Mouse (Mus musculus) stomach, embryonic 14.5 days (tissue): ENCODE data around the gene Rnf212. TPM values are rescaled to one million over a fixed set of nuclear protein-coding genes. Genes with fewer than 3 reads are reported as not detected.

Source experiments
- ATAC-seq: fragments of 200-750 bp; cut with Nextera tagmentation; 2 replicates; pipeline ENCODE4 v1.8.0; 2017; ENCODE audit warnings: low read depth, moderate TSS enrichment; ENCODE audit not compliant: insufficient number of reproducible peaks, insufficient read depth, low FRiP score
- H3K27ac ChIP-seq: fragments of 300-500 bp; sonication (generic); 2 replicates; pipeline ENCODE4 v1.5.1; 2014; ENCODE audit warnings: mild to moderate bottlenecking, low read length, moderate library complexity, mixed read lengths
- H3K27me3 ChIP-seq: fragments of 300-500 bp; sonication (generic); 2 replicates; pipeline ENCODE4 v1.6.1; 2014; ENCODE audit warnings: low read length, control low read depth, mixed read lengths; ENCODE audit not compliant: control insufficient read depth, insufficient read depth
- H3K36me3 ChIP-seq: fragments of 300-500 bp; sonication (generic); 2 replicates; pipeline ENCODE4 v1.6.1; 2014; ENCODE audit warnings: mild to moderate bottlenecking, control low read depth, low read length, moderate library complexity, mixed read lengths; ENCODE audit not compliant: control insufficient read depth, insufficient read depth
- H3K4me1 ChIP-seq: fragments of 300-500 bp; sonication (generic); 2 replicates; pipeline ENCODE4 v1.6.1; 2014; ENCODE audit warnings: low read length, control low read depth, mixed read lengths; ENCODE audit not compliant: control insufficient read depth, insufficient read depth
- H3K4me2 ChIP-seq: fragments of 300-500 bp; sonication (generic); replicated peaks from 2 replicates; pipeline ENCODE4 v1.6.1; 2014; ENCODE audit warnings: low read depth, low read length, control low read depth
- H3K4me3 ChIP-seq: fragments of 300-500 bp; sonication (generic); 2 replicates; pipeline ENCODE4 v1.5.1; 2014; ENCODE audit warnings: low read depth, low read length, control low read depth
- H3K9ac ChIP-seq: fragments of 300-500 bp; sonication (generic); replicated peaks from 2 replicates; pipeline ENCODE4 v1.6.1; 2014; ENCODE audit warnings: low read depth, mild to moderate bottlenecking, control low read depth, low read length, moderate library complexity, mixed read lengths
- H3K9me3 ChIP-seq: fragments of 300-500 bp; sonication (generic); 2 replicates; pipeline ENCODE4 v1.6.1; 2016; ENCODE audit warnings: low read depth, low read length, control low read depth; ENCODE audit not compliant: control insufficient read depth
- WGBS: fragments of 180-500 bp; shearing (Covaris S2); extraction: QIAGEN DNeasy Blood & Tissue Kit; methylation state at CpG from one replicate; pipeline ENCODE4 v1.1.7; 2014; 5-methylcytosine and 5-hydroxymethylcytosine counted together
- polyA plus RNA-seq: library from polyadenylated mRNA; unstranded; fragments of >200 nt; fragmentation: Nextera tagmentation; extraction: Ambion mirVana; gene quantifications from 2 replicates; pipeline ENCODE4 v1.2.1, GENCODE M21; 2014

Rnf212 gene
- polyA plus RNA-seq, 1 experiment from 2014 or later = not detected

GRCm38 (mm10) chr5:108707758-108708157 is 67.0 kb downstream of the Rnf212 start:
- no peaks in the 10 kb centered on the region for H3K4me1 ChIP-seq
- 90% methylated on average over 2 of the region's 2 CpGs for WGBS
- H3K27ac ChIP-seq = no peak overlapping the region
- H3K9me3 ChIP-seq = no peaks in the 10 kb centered on the region
- peaks cover 30% of the 10 kb centered on the region for H3K36me3 ChIP-seq
- no peak overlapping the region for H3K4me2 ChIP-seq
- no peaks in the 10 kb centered on the region for H3K27me3 ChIP-seq
- H3K4me3 ChIP-seq = no peak overlapping the region
- no peak for ATAC-seq
- no peak overlapping the region for H3K9ac ChIP-seq

DNA sequence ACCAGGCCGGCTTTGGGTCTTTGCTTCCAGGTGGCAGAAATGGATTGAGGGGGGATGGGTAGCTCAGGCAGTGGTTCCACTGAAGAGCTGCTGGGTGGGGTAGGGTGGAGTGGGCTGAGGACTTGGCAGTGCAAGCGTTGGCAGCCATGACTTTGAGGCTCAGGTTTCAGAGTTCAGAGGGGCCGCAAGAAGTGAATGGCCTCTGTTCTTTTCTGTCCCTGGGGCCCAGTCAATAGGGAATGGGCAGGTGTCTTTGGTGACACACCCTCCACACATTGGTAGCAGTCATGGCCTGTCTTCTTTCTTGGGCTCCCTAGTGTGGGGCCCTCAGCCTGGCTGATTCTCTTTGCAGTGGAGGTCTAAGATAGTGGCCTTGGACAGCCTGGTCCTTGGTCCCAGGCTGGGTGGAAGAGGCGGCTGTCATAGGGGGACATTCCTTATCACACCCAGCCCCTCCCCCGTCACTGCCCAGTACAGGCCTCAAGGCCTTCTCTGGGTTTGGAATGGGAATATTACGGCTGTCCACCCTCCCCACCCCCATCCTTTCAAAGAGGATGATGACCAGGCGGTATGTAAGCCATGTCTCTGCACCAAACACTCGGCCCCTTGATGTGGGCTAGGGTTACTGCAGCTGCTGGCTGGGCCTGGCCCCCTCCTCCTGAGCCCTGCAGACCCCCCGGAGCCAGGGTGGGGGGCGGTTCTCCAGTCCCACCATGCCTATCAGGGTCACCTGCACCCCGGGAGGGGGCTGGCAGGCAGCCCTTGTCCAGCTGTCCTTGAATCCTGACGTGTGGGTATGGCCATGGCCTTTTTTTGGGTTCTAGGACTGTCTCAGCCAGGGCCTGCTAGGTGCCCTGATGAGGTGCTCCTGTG is 70.8 kb downstream of the Rnf212 start:
- no peak overlapping the region for H3K4me2 ChIP-seq
- H3K27ac ChIP-seq = no peak overlapping the region
- no peak overlapping the region for H3K4me3 ChIP-seq
- H3K36me3 ChIP-seq = peaks cover 30% of the 10 kb centered on the region
- H3K4me1 ChIP-seq = 0 out of 2 replicates have a peak, but pooled peaks cover 5% of the 10 kb centered on the region
- ATAC-seq = no peak; the same call in 1 of the 2 replicates
- 66% methylated on average over 12 of the region's 12 CpGs for WGBS
- H3K9ac ChIP-seq = 0 out of 2 replicates have a peak overlapping the region, but pooled peaks have one; percentile 6
- H3K27me3 ChIP-seq = no peaks in the 10 kb centered on the region
- H3K9me3 ChIP-seq = no peaks in the 10 kb centered on the region

DNA sequence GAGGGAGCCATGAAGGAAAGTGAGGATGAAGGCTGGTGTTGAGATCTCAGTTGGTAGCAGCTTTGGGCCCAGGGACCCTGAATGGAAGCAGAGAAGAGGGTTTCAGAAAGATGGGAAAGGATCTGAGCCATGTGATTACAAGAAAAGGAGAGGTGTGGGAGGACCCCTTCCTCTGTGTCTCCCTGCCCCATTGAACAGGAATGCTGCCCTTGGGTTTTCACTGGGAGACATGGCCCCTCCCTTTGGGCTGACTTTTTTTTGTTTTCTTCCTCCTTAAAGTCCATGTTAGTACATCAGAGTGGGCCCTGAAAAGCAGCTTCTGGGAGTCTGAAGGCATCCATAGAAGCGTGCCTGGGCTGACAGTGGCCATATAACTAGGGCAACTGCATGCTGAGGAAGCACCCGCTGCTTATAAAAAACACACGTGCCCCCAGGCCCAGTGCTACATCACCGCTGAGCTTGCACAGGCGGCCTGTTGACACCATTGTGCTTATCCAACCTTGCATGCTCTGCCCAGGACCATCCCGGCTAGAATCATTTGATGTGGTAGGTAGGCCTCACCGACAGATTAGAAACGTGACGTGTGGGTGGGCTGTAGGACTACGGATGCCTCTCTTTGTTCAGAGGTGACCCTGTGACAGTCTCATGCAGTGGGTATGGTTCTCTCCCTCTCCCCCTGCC is 73.3 kb downstream of the Rnf212 start:
- H3K4me3 ChIP-seq = no peak overlapping the region
- no peak for ATAC-seq
- H3K27ac ChIP-seq = no peak overlapping the region
- H3K4me1 ChIP-seq = peaks cover 17% of the 10 kb centered on the region; the same call in 1 of the 2 replicates
- H3K27me3 ChIP-seq = no peaks in the 10 kb centered on the region
- no peak overlapping the region for H3K9ac ChIP-seq
- WGBS = 82% methylated on average over 10 of the region's 10 CpGs
- no peak overlapping the region for H3K4me2 ChIP-seq
- peaks cover 18% of the 10 kb centered on the region for H3K36me3 ChIP-seq
- H3K9me3 ChIP-seq = no peaks in the 10 kb centered on the region

- Histone ChIP-seq H3K36me3 (peaks cover 7% of the 10 kb centered on the region), H3K9ac (no peak overlapping the region), H3K4me1 (peaks cover 27% of the 10 kb centered on the region; the same call in 1 of the 2 replicates), H3K27ac (peak overlapping the region; percentile 79; the same call in 1 of the 2 replicates), H3K9me3 (no peaks in the 10 kb centered on the region), H3K4me2 (no peak overlapping the region), H3K4me3 (no peak overlapping the region), H3K27me3 (no peaks in the 10 kb centered on the region)
- WGBS = 48% methylated on average over 3 of the region's 3 CpGs
- peak; percentile 82 for ATAC-seq
Observed at GRCm38 (mm10) chr5:108700346-108700745, 74.4 kb downstream of the Rnf212 start.

DNA sequence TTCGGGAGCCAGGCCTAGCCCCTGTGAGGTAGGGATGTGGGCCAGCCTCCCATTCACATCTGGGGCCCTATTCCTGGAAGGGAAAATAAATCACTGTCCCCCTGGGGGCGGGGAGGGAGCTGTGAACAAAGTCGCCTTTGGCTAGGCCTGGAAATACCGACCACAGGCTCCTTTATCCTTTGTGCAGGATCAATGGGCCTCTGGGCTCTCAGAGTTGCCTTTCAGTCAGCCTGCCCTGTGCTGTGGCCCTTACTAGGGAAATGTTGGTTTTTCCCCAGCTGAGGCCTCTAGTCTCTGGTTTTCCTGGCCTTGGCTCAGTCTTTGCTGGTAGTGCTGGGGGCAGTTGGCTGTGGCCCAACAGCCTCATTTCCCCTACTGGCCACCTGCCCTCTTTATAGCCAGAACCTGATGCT is 77.4 kb downstream of the Rnf212 start:
- Histone ChIP-seq H3K4me1 (peaks cover 41% of the 10 kb centered on the region; the same call in 1 of the 2 replicates), H3K9ac (no peak overlapping the region), H3K9me3 (no peaks in the 10 kb centered on the region), H3K27ac (peak overlapping the region; percentile 16; the same call in 1 of the 2 replicates), H3K4me2 (no peak overlapping the region), H3K4me3 (no peak overlapping the region), H3K36me3 (no peaks in the 10 kb centered on the region), H3K27me3 (no peaks in the 10 kb centered on the region)
- WGBS = 22% methylated on average over 4 of the region's 4 CpGs
- no peak for ATAC-seq

DNA sequence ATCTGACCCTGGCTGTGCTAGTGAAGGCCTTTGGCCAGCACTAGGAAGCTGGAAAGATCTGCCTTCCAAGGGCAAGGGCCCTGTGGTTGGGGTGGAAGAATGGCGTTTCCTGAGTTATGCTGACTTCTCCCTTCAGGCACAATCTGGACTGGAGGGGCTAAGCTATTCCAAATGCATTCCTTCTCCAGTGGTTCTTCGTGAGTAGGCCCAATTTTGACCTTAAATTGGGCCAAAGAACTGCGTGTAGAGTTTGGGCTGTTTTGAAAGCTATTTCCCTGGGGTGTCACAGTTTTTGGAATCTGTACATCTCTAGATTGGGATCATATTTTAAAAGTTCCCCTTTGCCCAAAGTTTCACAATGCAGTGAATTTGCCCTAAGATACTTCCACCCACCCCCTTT is 78.2 kb downstream of the Rnf212 start:
- no peak overlapping the region for H3K4me3 ChIP-seq
- H3K36me3 ChIP-seq = no peaks in the 10 kb centered on the region
- no peaks in the 10 kb centered on the region for H3K9me3 ChIP-seq
- H3K4me2 ChIP-seq = no peak overlapping the region
- no peak overlapping the region; the same call in 1 of the 2 replicates for H3K9ac ChIP-seq
- ATAC-seq = no peak
- H3K27ac ChIP-seq = no peak overlapping the region
- H3K27me3 ChIP-seq = no peaks in the 10 kb centered on the region
- H3K4me1 ChIP-seq = peaks cover 41% of the 10 kb centered on the region; the same call in 1 of the 2 replicates
- 77% methylated on average over 3 of the region's 3 CpGs for WGBS

DNA sequence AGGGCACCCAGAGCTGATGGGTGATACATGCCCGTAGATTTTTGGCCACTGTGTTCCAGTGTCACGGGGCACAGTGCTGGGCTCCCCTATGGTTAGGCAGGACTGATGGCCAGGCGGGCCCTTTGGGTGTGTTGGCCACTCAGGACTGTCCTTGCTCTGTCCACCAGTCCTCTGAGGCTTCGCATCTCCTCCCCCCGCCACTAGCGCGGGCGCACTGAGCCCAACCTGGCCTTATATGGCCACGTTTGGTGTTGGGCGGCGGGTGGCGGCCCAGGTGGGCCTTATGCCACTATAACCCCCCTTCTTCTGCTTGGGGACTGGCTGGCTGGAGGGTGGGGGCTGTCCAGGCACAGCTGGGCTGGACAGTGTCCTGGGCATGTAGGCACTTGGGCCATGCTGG is 78.9 kb downstream of the Rnf212 start:
- H3K9ac ChIP-seq = no peak overlapping the region
- no peak overlapping the region for H3K4me3 ChIP-seq
- no peaks in the 10 kb centered on the region for H3K9me3 ChIP-seq
- H3K27ac ChIP-seq = no peak overlapping the region
- H3K4me1 ChIP-seq = peaks cover 41% of the 10 kb centered on the region; the same call in 1 of the 2 replicates
- no peak for ATAC-seq
- no peaks in the 10 kb centered on the region for H3K36me3 ChIP-seq
- no peaks in the 10 kb centered on the region for H3K27me3 ChIP-seq
- H3K4me2 ChIP-seq = 0 out of 2 replicates have a peak overlapping the region, but pooled peaks have one; percentile 76
- WGBS = 97% methylated on average over 11 of the region's 12 CpGs
